Mouse (Mus musculus) hindbrain, embryonic 12.5 days (tissue): ENCODE measurements around the gene Chd6. TPM values are rescaled to one million over a fixed set of nuclear protein-coding genes. Genes with fewer than 3 reads are reported as not detected.

ENCODE experiments used
- ATAC-seq: fragments of 200-750 bp; cut with Nextera tagmentation; 2 replicates; pipeline ENCODE4 v1.8.0; 2017; ENCODE audit warnings: moderate TSS enrichment; ENCODE audit not compliant: low FRiP score
- H3K27ac ChIP-seq: fragments of 300-500 bp; sonication (generic); 2 replicates; pipeline ENCODE4 v1.5.1; 2016; ENCODE audit warnings: mild to moderate bottlenecking
- H3K27me3 ChIP-seq: fragments of 300-500 bp; sonication (generic); 2 replicates; pipeline ENCODE4 v1.6.1; 2016; ENCODE audit warnings: mild to moderate bottlenecking
- H3K36me3 ChIP-seq: fragments of 300-500 bp; sonication (generic); 2 replicates; pipeline ENCODE4 v1.6.1; 2016; ENCODE audit warnings: mild to moderate bottlenecking
- H3K4me1 ChIP-seq: fragments of 300-500 bp; sonication (generic); 2 replicates; pipeline ENCODE4 v1.6.1; 2016
- H3K4me2 ChIP-seq: fragments of 300-500 bp; sonication (generic); replicated peaks from 2 replicates; pipeline ENCODE4 v1.6.1; 2016; ENCODE audit warnings: mild to moderate bottlenecking
- H3K4me3 ChIP-seq: fragments of 300-500 bp; sonication (generic); 2 replicates; pipeline ENCODE4 v1.5.1; 2016; ENCODE audit warnings: mild to moderate bottlenecking
- H3K9ac ChIP-seq: fragments of 300-500 bp; sonication (generic); 2 replicates; pipeline ENCODE4 v1.6.1; 2016; ENCODE audit warnings: mild to moderate bottlenecking, moderate library complexity
- H3K9me3 ChIP-seq: fragments of 300-500 bp; sonication (generic); replicated peaks from 2 replicates; pipeline ENCODE4 v1.6.1; 2016; ENCODE audit warnings: mild to moderate bottlenecking
- WGBS: fragments of 180-500 bp; shearing (Covaris S2); methylation state at CpG from one replicate; pipeline ENCODE4 v1.1.7; 2016; 5-methylcytosine and 5-hydroxymethylcytosine counted together
- polyA plus RNA-seq: library from polyadenylated mRNA; unstranded; fragments of >200 nt; fragmentation: Nextera tagmentation; extraction: Ambion mirVana; gene quantifications from 2 replicates; pipeline ENCODE4 v1.2.1, GENCODE M21; 2016

Chd6 gene
- polyA plus RNA-seq, 1 experiment from 2014 or later, result 42.0 TPM

GRCm38 (mm10) chr2:161064836-161065235, 44.0 kb downstream of the Chd6 start:
- Histone ChIP-seq H3K4me3 (no peak overlapping the region), H3K4me2 (no peak overlapping the region), H3K4me1 (peaks cover 6% of the 10 kb centered on the region), H3K9me3 (no peaks in the 10 kb centered on the region), H3K9ac (no peak overlapping the region), H3K27ac (no peak overlapping the region), H3K36me3 (no peaks in the 10 kb centered on the region), H3K27me3 (no peaks in the 10 kb centered on the region)
- no peak for ATAC-seq
- WGBS, result 63% methylated on average over 1 of the region's 1 CpGs

- no peak overlapping the region for H3K9ac ChIP-seq
- H3K4me3 ChIP-seq, result no peak overlapping the region
- H3K36me3 ChIP-seq, result 0 out of 2 replicates have a peak, but pooled peaks cover 8% of the 10 kb centered on the region
- ATAC-seq, result no peak
- H3K27ac ChIP-seq, result no peak overlapping the region
- H3K27me3 ChIP-seq, result no peaks in the 10 kb centered on the region
- H3K4me1 ChIP-seq, result no peaks in the 10 kb centered on the region
- H3K4me2 ChIP-seq, result no peak overlapping the region
- WGBS, result 80% methylated on average over 4 of the region's 4 CpGs
- H3K9me3 ChIP-seq, result no peaks in the 10 kb centered on the region
Measured at GRCm38 (mm10) chr2:161058841-161059240, 50.0 kb downstream of the Chd6 start.

- Histone ChIP-seq H3K4me3 (no peak overlapping the region), H3K27me3 (no peaks in the 10 kb centered on the region), H3K27ac (no peak overlapping the region), H3K4me2 (no peak overlapping the region), H3K9ac (no peak overlapping the region), H3K36me3 (peaks cover 22% of the 10 kb centered on the region), H3K9me3 (no peaks in the 10 kb centered on the region), H3K4me1 (no peaks in the 10 kb centered on the region)
- no peak for ATAC-seq
- 87% methylated on average over 2 of the region's 2 CpGs for WGBS
Measured at GRCm38 (mm10) chr2:161053765-161054164, 55.1 kb downstream of the Chd6 start.

GRCm38 (mm10) chr2:161052175-161052574, 56.7 kb downstream of the Chd6 start:
- H3K4me2 ChIP-seq, result no peak overlapping the region
- no peak overlapping the region for H3K27ac ChIP-seq
- WGBS, result 95% methylated on average over 5 of the region's 5 CpGs
- no peak overlapping the region for H3K4me3 ChIP-seq
- H3K27me3 ChIP-seq, result no peaks in the 10 kb centered on the region
- no peaks in the 10 kb centered on the region for H3K4me1 ChIP-seq
- H3K9me3 ChIP-seq, result no peaks in the 10 kb centered on the region
- peaks cover 26% of the 10 kb centered on the region for H3K36me3 ChIP-seq
- H3K9ac ChIP-seq, result no peak overlapping the region
- no peak for ATAC-seq

GRCm38 (mm10) chr2:161049426-161049825, 59.4 kb downstream of the Chd6 start:
- no peaks in the 10 kb centered on the region for H3K27me3 ChIP-seq
- WGBS, result 81% methylated on average over 6 of the region's 6 CpGs
- H3K4me2 ChIP-seq, result no peak overlapping the region
- ATAC-seq, result no peak
- no peaks in the 10 kb centered on the region for H3K4me1 ChIP-seq
- H3K36me3 ChIP-seq, result peaks cover 32% of the 10 kb centered on the region
- H3K4me3 ChIP-seq, result no peak overlapping the region
- no peak overlapping the region for H3K27ac ChIP-seq
- H3K9ac ChIP-seq, result no peak overlapping the region
- H3K9me3 ChIP-seq, result no peaks in the 10 kb centered on the region

GRCm38 (mm10) chr2:161044492-161045201, 64.2 kb downstream of the Chd6 start:
- H3K9ac ChIP-seq, result no peak overlapping the region
- H3K27me3 ChIP-seq, result no peaks in the 10 kb centered on the region
- H3K9me3 ChIP-seq, result no peaks in the 10 kb centered on the region
- H3K4me1 ChIP-seq, result no peaks in the 10 kb centered on the region
- ATAC-seq, result no peak
- no peak overlapping the region for H3K4me3 ChIP-seq
- H3K4me2 ChIP-seq, result no peak overlapping the region
- no peak overlapping the region for H3K27ac ChIP-seq
- H3K36me3 ChIP-seq, result peaks cover 42% of the 10 kb centered on the region
- WGBS, result 94% methylated on average over 8 of the region's 8 CpGs

GRCm38 (mm10) chr2:161042874-161043273, 66.0 kb downstream of the Chd6 start:
- ATAC-seq, result no peak
- no peaks in the 10 kb centered on the region for H3K4me1 ChIP-seq
- H3K9ac ChIP-seq, result no peak overlapping the region
- 72% methylated on average over 3 of the region's 3 CpGs for WGBS
- peaks cover 52% of the 10 kb centered on the region for H3K36me3 ChIP-seq
- no peaks in the 10 kb centered on the region for H3K27me3 ChIP-seq
- no peak overlapping the region for H3K4me3 ChIP-seq
- no peak overlapping the region for H3K27ac ChIP-seq
- no peaks in the 10 kb centered on the region for H3K9me3 ChIP-seq
- no peak overlapping the region for H3K4me2 ChIP-seq

- Histone ChIP-seq H3K4me3 (no peak overlapping the region), H3K36me3 (peaks cover 54% of the 10 kb centered on the region), H3K27ac (no peak overlapping the region), H3K4me2 (no peak overlapping the region), H3K9me3 (no peaks in the 10 kb centered on the region), H3K27me3 (no peaks in the 10 kb centered on the region), H3K4me1 (no peaks in the 10 kb centered on the region), H3K9ac (no peak overlapping the region)
- WGBS, result 83% methylated on average over 4 of the region's 4 CpGs
- ATAC-seq, result no peak
Measured at GRCm38 (mm10) chr2:161040743-161041142, 68.1 kb downstream of the Chd6 start.

GRCm38 (mm10) chr2:161037766-161038165, 71.1 kb downstream of the Chd6 start:
- H3K27ac ChIP-seq, result no peak overlapping the region
- ATAC-seq, result no peak
- H3K9me3 ChIP-seq, result no peaks in the 10 kb centered on the region
- no peak overlapping the region for H3K4me2 ChIP-seq
- H3K36me3 ChIP-seq, result peaks cover 53% of the 10 kb centered on the region
- H3K27me3 ChIP-seq, result no peaks in the 10 kb centered on the region
- H3K4me3 ChIP-seq, result no peak overlapping the region
- no peaks in the 10 kb centered on the region for H3K4me1 ChIP-seq
- H3K9ac ChIP-seq, result no peak overlapping the region
- WGBS, result 92% methylated on average over 3 of the region's 3 CpGs

GRCm38 (mm10) chr2:161033141-161033540, 75.7 kb downstream of the Chd6 start:
- H3K9ac ChIP-seq, result no peak overlapping the region
- H3K36me3 ChIP-seq, result peaks cover 49% of the 10 kb centered on the region
- no peak for ATAC-seq
- H3K27me3 ChIP-seq, result no peaks in the 10 kb centered on the region
- no peaks in the 10 kb centered on the region for H3K9me3 ChIP-seq
- H3K4me1 ChIP-seq, result no peaks in the 10 kb centered on the region
- H3K4me3 ChIP-seq, result no peak overlapping the region
- H3K4me2 ChIP-seq, result no peak overlapping the region
- H3K27ac ChIP-seq, result no peak overlapping the region

- Histone ChIP-seq H3K9me3 (no peaks in the 10 kb centered on the region), H3K9ac (no peak overlapping the region), H3K4me3 (no peak overlapping the region), H3K36me3 (peaks cover 46% of the 10 kb centered on the region), H3K27me3 (no peaks in the 10 kb centered on the region), H3K27ac (no peak overlapping the region), H3K4me2 (no peak overlapping the region), H3K4me1 (no peaks in the 10 kb centered on the region)
- ATAC-seq, result no peak
- WGBS, result 93% methylated on average over 7 of the region's 7 CpGs
Measured at GRCm38 (mm10) chr2:161032394-161032793, 76.5 kb downstream of the Chd6 start.

GRCm38 (mm10) chr2:161024606-161025005, 84.3 kb downstream of the Chd6 start:
- WGBS, result 96% methylated on average over 1 of the region's 1 CpGs
- H3K4me2 ChIP-seq, result no peak overlapping the region
- no peak for ATAC-seq
- no peak overlapping the region for H3K4me3 ChIP-seq
- no peak overlapping the region for H3K27ac ChIP-seq
- H3K9ac ChIP-seq, result no peak overlapping the region
- no peaks in the 10 kb centered on the region for H3K27me3 ChIP-seq
- no peaks in the 10 kb centered on the region for H3K9me3 ChIP-seq
- H3K36me3 ChIP-seq, result peaks cover 68% of the 10 kb centered on the region
- no peaks in the 10 kb centered on the region for H3K4me1 ChIP-seq

- WGBS, result 80% methylated on average over 4 of the region's 4 CpGs
- no peak for ATAC-seq
- Histone ChIP-seq H3K4me1 (no peaks in the 10 kb centered on the region), H3K9ac (no peak overlapping the region), H3K4me2 (no peak overlapping the region), H3K36me3 (peaks cover 84% of the 10 kb centered on the region), H3K27ac (no peak overlapping the region), H3K4me3 (no peak overlapping the region), H3K9me3 (no peaks in the 10 kb centered on the region), H3K27me3 (no peaks in the 10 kb centered on the region)
Measured at GRCm38 (mm10) chr2:161017913-161018312, 91.0 kb downstream of the Chd6 start.
